Mouse (Mus musculus) right cerebral cortex, postnatal 10 days (tissue): ENCODE measurements around the gene Mib2.
"Not testable (repeated sequence)": the region's sequence is repeated elsewhere in the genome, so short reads cannot be mapped to it uniquely, and the experiment has no call there.

Experiments
- DNase-seq, 2 experiments: peaks; one replicate each; pipeline ENCODE4 v3.0.0; 2021; ENCODE audit warnings: low spot score in 2 of 2

Gene Mib2

GRCm38 (mm10) chr4:155668689-155669597, at the start of gene Mib2:
Gene Mib2 (minus strand): TSS chr4:155669198.
- peak; percentile 98 to 99 for DNase-seq

- DNase-seq, result no peak
Measured at GRCm38 (mm10) chr4:155710521-155711252, 41.7 kb upstream of the Mib2 start.

DNA sequence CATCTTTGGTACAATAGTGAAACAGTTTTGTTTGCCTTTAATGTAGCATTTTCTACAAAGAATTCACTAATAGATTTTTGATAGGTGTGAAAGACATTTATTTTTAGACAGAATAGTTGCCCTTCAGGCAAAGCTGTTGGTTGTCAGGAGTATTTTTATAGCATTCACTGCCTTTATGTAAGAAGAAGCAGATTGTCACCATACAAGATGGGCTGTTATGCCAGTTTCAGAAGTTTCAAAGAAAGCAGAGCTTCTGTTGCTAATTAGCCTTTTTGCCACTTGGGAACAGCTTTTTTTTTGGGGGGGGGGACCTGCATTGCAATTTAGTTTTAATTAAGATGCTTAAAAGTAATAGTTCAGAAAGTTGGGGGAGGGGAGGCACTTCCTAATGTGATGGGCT, 40.0 kb upstream of the Mib2 start:
- DNase-seq, result no peak

DNA sequence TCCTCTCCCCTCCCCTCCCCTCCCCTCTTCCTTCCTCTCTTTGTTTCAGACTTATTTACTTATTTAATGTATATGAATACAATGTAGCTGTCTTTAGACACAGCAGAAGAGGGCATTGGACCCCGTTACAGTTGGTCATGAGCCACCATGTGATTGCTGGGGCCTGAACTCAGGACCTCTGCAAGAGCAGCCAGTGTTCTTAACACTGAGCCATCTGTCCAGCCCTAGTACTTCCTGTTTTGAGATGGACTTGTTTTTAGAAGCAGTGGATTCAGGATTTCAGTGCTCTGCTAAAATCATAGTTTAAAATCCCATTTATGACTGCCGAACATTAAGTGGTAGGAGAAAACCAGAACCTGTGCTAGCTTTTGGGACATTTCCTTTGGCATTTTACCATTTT, 39.6 kb upstream of the Mib2 start:
- DNase-seq, result no peak

- no peak for DNase-seq
Measured at GRCm38 (mm10) chr4:155705592-155705929, 36.6 kb upstream of the Mib2 start.

- peak; percentile 96 to 97 for DNase-seq
Measured at GRCm38 (mm10) chr4:155704721-155705591, 36.0 kb upstream of the Mib2 start, which contains the start of gene Ssu72. Gene Ssu72 (plus strand): TSS chr4:155704800.

DNA sequence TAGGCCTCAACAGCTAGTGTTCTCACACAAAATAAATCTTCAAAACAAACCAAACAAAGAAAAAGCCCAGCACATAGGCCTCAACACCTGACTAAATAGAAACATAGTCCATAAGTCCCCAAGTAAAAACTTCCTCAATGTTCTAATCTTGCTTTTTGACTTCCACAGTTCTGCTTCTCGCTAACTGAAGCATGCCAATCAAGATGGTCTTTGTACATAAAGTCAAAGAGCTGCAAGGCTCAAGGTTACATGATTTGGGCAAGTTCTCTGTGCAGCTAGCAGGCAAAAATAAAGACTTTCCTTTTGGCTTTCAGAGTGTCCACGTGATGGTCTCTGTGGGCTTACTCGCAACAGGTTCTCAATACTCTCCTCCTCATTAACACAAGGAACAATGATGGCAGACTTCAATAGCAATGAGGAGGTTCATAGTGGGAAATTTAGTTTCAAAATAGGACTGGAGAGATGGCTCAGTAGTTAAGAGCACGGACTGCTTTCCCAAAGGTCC, 34.5 kb upstream of the Mib2 start:
- DNase-seq, result no peak

DNA sequence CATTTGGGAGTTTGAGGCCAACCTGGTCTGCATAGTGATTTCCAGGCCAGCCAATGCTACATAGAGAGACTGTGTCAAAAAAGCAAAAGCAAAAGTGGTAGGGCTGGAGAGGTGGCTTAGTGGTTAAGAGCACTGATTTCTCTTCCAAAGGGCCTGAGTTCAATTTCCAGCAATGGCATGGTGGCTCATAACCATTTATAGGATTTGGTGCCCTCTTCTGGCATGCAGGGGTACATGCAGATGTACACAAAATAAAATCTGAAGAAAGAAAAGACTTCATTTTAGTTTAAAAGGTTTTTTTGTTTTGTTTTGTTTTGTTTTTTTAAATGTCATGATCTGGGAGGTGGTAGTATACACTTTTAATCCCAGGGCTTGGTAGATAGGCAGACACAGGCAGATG, 31.4 kb upstream of the Mib2 start:
- DNase-seq, result no peak

- peak in 1 of 2 experiments; percentile 41 for DNase-seq
Measured at GRCm38 (mm10) chr4:155696261-155697255, 27.6 kb upstream of the Mib2 start.

DNA sequence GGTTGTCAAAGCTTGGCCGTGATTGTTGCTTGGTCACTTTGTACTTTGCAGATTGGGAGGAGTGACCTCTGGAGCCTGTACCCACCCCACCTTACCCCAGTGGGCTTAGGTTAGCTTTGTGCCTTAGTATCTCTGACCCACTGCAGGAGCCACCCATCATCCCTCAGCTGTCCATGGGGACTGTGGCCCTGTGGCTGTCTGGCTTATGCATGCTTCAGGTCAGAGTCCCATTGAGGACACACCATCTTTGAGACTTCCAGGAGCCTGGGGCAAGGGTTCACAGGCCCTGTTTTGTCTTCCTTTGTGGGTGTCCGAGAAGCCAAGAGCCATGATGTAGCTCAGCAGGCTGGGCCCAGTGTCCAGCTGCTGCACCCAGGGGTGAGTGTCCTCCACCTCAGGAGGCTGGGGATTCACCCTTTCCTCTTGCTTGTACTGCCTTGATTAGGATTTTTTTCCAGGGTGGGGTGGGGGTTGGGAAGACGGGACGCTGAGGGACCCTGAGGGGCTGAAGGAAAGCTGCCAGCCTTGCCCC, 26.6 kb upstream of the Mib2 start:
- peak in 1 of 2 experiments; percentile 33 for DNase-seq

GRCm38 (mm10) chr4:155694482-155695401, 25.7 kb upstream of the Mib2 start:
- peak; percentile 86 to 90 for DNase-seq

DNA sequence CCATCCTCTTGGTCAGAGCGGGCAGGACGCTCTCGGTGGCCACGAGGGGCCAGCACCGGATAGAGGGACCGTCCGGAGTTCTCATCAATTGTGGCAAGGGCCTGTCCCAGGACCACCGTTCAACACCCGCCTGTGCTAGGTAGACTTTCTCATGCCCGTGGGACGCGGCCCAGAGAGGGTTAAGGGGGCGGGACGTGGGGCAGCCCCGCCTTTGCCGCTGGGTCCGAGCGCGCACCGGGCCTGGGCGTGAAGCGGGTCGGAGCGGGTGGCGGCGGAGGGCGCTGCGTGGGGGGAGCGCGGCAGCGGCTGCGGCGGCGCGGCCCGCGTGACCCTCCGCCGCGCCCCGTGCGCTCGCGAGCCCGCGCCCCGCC, 25.1 kb upstream of the Mib2 start, which contains the start of gene Fndc10:
Gene Fndc10 (plus strand): TSS at position 232 of the 371 bp plus-strand sequence.
- peak; percentile 86 for DNase-seq

DNA sequence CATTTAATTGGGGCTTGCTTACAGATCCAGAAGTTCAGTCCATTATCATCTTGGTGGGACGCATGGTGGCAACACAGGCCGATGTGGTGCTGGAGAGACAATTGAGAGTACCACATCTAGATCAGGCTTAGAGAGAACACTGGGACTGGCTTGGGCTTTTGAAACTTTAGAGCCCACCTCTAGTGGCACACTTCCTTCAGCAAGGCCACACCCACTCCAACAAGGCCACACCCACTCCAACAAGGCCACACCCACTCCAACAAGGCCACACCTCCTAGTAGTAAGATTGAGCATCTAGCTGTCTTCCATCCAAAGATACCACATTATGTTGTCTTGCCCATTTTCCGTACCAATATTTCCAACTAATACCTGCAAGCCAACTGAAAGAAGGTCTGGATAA, 23.4 kb upstream of the Mib2 start:
- no peak for DNase-seq

DNA sequence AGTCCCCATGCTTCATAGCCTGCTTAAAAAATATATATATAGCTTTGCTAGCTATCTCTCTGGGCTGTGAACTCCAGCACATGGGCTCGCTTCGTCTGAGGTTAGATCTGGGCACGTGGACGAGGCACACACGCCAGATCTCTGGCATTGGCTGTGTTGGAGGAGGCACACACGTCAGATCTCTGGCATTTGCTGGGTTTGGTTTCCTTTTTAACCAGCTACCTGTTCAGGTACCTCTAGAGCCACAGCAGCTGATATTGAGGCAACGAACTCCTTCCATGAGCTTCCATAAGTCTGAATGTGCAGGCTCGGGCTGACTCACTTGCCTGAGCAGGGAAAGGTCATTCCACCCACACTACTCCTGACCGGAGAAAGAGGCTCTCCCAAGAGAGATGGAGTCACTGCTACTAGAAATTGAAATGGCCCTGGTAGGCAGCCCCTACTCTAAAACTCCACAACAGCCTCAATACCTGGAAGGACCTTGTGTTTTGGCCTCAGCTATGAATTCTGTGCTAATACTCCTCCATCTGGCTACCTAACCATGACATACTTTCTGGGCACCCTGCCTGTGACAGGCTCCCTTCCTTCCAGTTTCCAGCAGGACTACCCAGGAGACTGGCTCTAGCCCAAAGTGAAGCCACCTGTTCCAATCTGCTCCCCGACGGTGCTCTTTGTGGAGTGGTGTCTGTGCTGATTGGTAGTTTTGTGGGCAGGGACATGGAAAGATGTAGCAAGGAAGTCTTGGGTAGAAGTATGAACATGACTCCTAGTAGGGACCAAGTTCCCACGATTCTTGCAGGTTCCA, 21.8 kb upstream of the Mib2 start:
- peak; percentile 69 to 71 for DNase-seq

DNA sequence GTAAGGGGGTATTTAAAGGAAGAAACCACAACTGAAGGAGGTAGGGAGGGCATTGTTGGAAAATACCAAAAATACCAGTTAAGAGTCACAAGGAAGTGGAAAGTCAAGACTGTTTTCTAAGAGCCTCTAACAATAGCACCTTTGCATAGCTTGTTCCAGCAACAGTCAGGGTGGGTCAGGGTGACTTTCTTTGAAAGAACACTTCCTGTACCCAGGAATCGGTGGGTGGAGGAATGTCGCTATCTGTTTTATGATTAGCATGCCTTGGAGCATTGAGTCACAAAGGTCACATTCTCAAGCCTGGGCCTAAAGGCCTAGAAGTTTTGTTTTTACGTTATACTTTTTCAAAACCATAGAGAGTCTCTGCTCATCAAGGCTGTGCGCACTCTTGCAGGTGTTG, 18.8 kb upstream of the Mib2 start:
- not testable (repeated sequence) for DNase-seq

GRCm38 (mm10) chr4:155683670-155684277, 14.8 kb upstream of the Mib2 start:
- not testable (repeated sequence) for DNase-seq

- no peak for DNase-seq
Measured at GRCm38 (mm10) chr4:155675991-155676390, 7.0 kb upstream of the Mib2 start.

- DNase-seq, result no peak
Measured at GRCm38 (mm10) chr4:155672082-155672481, 3.1 kb upstream of the Mib2 start.
